8 mouse cellular contexts compared by ENCODE assay signal in the genomic region with DNA sequence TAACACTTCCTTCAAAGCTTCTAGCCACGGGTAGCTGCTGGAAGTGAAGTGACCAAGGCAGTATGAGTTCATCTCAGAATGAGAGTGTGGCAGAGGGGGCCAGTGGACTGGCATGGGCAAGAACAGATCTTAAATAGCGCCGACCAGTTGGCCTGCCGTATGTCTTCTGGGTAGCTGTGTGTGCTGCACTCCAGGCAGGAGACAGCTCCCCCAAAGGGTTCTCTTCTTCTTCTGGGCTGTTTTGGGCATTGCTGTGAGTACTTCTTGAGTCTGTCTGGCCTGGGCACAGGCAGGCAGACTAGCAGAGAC. TPM values are rescaled to one million over a fixed set of nuclear protein-coding genes. Genes with fewer than 3 reads are reported as not detected.
DNase-seq lines count a peak whose midpoint lies in the region; ATAC-seq lines count a peak whose summit lies in the region.

No protein-coding gene starts in this region.

- H3K27ac ChIP-seq in liver, embryonic 11.5 days (ENCODE audit: low read depth, low read length), result peak overlapping the region; percentile 45; the same call in 1 of the 2 replicates
- H3K27ac ChIP-seq in hindbrain, embryonic 14.5 days, result peak overlapping the region; percentile 43
- H3K27ac ChIP-seq in neural tube, embryonic 12.5 days, result peak overlapping the region; percentile 61; the same call in 1 of the 2 replicates

- H3K4me3 ChIP-seq in liver, embryonic 11.5 days (ENCODE audit: low read depth, low read length), result no peak overlapping the region
- H3K4me3 ChIP-seq in hindbrain, embryonic 14.5 days (replicated peaks; ENCODE audit: low read length), result no peak overlapping the region
- 0 out of 2 replicates have a peak overlapping the region, but pooled peaks have one; percentile 5 for H3K4me3 ChIP-seq in neural tube, embryonic 12.5 days

- H3K4me2 ChIP-seq in liver, embryonic 11.5 days, result no peak overlapping the region
- H3K4me2 ChIP-seq in hindbrain, embryonic 14.5 days (replicated peaks), result no peak overlapping the region
- H3K4me2 ChIP-seq in neural tube, embryonic 12.5 days (replicated peaks), result peak overlapping the region; percentile 41

- peaks cover 4% of the 10 kb centered on the region; the same call in 1 of the 2 replicates for H3K36me3 ChIP-seq in liver, embryonic 11.5 days (ENCODE audit: control insufficient read depth, insufficient read depth, low read length)
- H3K36me3 ChIP-seq in hindbrain, embryonic 14.5 days (replicated peaks; ENCODE audit: control insufficient read depth, insufficient read depth), result peaks cover 11% of the 10 kb centered on the region; the same call in 1 of the 2 replicates
- H3K36me3 ChIP-seq in neural tube, embryonic 12.5 days, result peaks cover 17% of the 10 kb centered on the region; the same call in 1 of the 2 replicates

- 67% methylated on average over 4 of the region's 4 CpGs for WGBS in liver, embryonic 11.5 days
- WGBS in hindbrain, embryonic 14.5 days, result 37% methylated on average over 4 of the region's 4 CpGs
- 41% methylated on average over 4 of the region's 4 CpGs for WGBS in neural tube, embryonic 12.5 days

- H3K27me3 ChIP-seq in liver, embryonic 11.5 days (replicated peaks; ENCODE audit: control insufficient read depth, insufficient read depth, low read length), result no peaks in the 10 kb centered on the region
- no peaks in the 10 kb centered on the region for H3K27me3 ChIP-seq in hindbrain, embryonic 14.5 days (ENCODE audit: control insufficient read depth, insufficient read depth, low read length)
- no peaks in the 10 kb centered on the region for H3K27me3 ChIP-seq in neural tube, embryonic 12.5 days (replicated peaks)

- no peaks in the 10 kb centered on the region for H3K9me3 ChIP-seq in liver, embryonic 11.5 days (ENCODE audit: control insufficient read depth, low read length)
- H3K9me3 ChIP-seq in hindbrain, embryonic 14.5 days (ENCODE audit: control insufficient read depth, low read length), result no peaks in the 10 kb centered on the region
- no peaks in the 10 kb centered on the region for H3K9me3 ChIP-seq in neural tube, embryonic 12.5 days

- ATAC-seq in frontal cortex, adult (ENCODE audit: low TSS enrichment), result peak; percentile 26; the same call in 1 of the 2 replicates
- ATAC-seq in liver, embryonic 11.5 days (replicated peaks; ENCODE audit: low FRiP score), result no peak
- no peak for ATAC-seq in hindbrain, embryonic 14.5 days (ENCODE audit: low FRiP score)
- no peak for ATAC-seq in neural tube, embryonic 12.5 days (ENCODE audit: low FRiP score, low read depth)

- DNase-seq in frontal cortex, postnatal 36 days (ENCODE audit: low spot score in 2 of 2), result no peak
- no peak for DNase-seq in liver, embryonic 11.5 days (ENCODE audit: low spot score)
- DNase-seq in liver, result no peak
- no peak for DNase-seq in hindbrain, embryonic 14.5 days (ENCODE audit: low spot score)
- no peak for DNase-seq in thymus, adult 18-20 months
- DNase-seq in left cerebral cortex, postnatal 10 days (ENCODE audit: extremely low spot score in 1 of 2, low spot score in 2 of 2), result no peak

- intact Hi-C loops in left cerebral cortex, postnatal 10 days (cut with DNase I), result no loop called here

- peaks cover 74% of the 10 kb centered on the region for H3K4me1 ChIP-seq in liver, embryonic 11.5 days (replicated peaks; ENCODE audit: control insufficient read depth, insufficient read depth, low read length)
- H3K4me1 ChIP-seq in hindbrain, embryonic 14.5 days (replicated peaks; ENCODE audit: control insufficient read depth, insufficient read depth, low read length), result peaks cover 87% of the 10 kb centered on the region
- peaks cover 96% of the 10 kb centered on the region for H3K4me1 ChIP-seq in neural tube, embryonic 12.5 days

- H3K9ac ChIP-seq in liver, embryonic 11.5 days (ENCODE audit: low read depth, low read length), result no peak overlapping the region
- H3K9ac ChIP-seq in hindbrain, embryonic 14.5 days, result no peak overlapping the region
- peak overlapping the region; percentile 26; the same call in 1 of the 2 replicates for H3K9ac ChIP-seq in neural tube, embryonic 12.5 days

RNA-seq across cellular contexts. Expression of a gene that starts 29.4 kb away (rescaled TPM):
- polyA plus RNA-seq in liver, embryonic 11.5 days (2014; fragmentation: Nextera tagmentation; extraction: Ambion mirVana), result 71.1 and 89.0 TPM in 2 replicates
- 93.0 and 100 TPM in 2 replicates for polyA plus RNA-seq in hindbrain, embryonic 14.5 days (2014; fragmentation: Nextera tagmentation; extraction: Ambion mirVana)
- 308 and 332 TPM in 2 replicates for polyA plus RNA-seq in neural tube, embryonic 12.5 days (2016; fragmentation: Nextera tagmentation; extraction: Ambion mirVana)
- 100 to 1,000 TPM; 114 to 119 TPM for total RNA-seq in left cerebral cortex, postnatal 10 days (2021)
